Mouse (Mus musculus) heart, embryonic 16.5 days (tissue): Measurements from ENCODE around the gene Srsf3. TPM values are rescaled to one million over a fixed set of nuclear protein-coding genes. Genes with fewer than 3 reads are reported as not detected.
"Not testable (repeated sequence)": the region's sequence is repeated elsewhere in the genome, so short reads cannot be mapped to it uniquely, and the experiment has no call there.

Source experiments
- ATAC-seq: fragments of 200-750 bp; cut with Nextera tagmentation; replicated peaks from 2 replicates; pipeline ENCODE4 v1.8.0; 2017; ENCODE audit warnings: moderate number of reproducible peaks; ENCODE audit not compliant: insufficient read depth, low FRiP score; ENCODE audit errors: extremely low read depth
- H3K27ac ChIP-seq: fragments of 300-500 bp; sonication (generic); 2 replicates; pipeline ENCODE4 v1.5.1; 2014; ENCODE audit warnings: mild to moderate bottlenecking, low read length, control low read depth, moderate library complexity
- H3K27me3 ChIP-seq: fragments of 300-500 bp; sonication (generic); 2 replicates; pipeline ENCODE4 v1.6.1; 2014; ENCODE audit warnings: low read length, mixed read lengths; ENCODE audit not compliant: control insufficient read depth, insufficient read depth
- H3K36me3 ChIP-seq: fragments of 300-500 bp; sonication (generic); 2 replicates; pipeline ENCODE4 v1.6.1; 2014; ENCODE audit not compliant: control insufficient read depth, insufficient read depth
- H3K4me1 ChIP-seq: fragments of 300-500 bp; sonication (generic); 2 replicates; pipeline ENCODE4 v1.6.1; 2014; ENCODE audit warnings: low read length, mixed read lengths; ENCODE audit not compliant: control insufficient read depth, insufficient read depth
- H3K4me2 ChIP-seq: fragments of 300-500 bp; sonication (generic); 2 replicates; pipeline ENCODE4 v1.6.1; 2014; ENCODE audit warnings: low read depth, mild to moderate bottlenecking, control low read depth, low read length
- H3K4me3 ChIP-seq: fragments of 300-500 bp; sonication (generic); 2 replicates; pipeline ENCODE4 v1.5.1; 2014; ENCODE audit warnings: mild to moderate bottlenecking, control low read depth, low read length
- H3K9ac ChIP-seq: fragments of 300-500 bp; sonication (generic); 2 replicates; pipeline ENCODE4 v1.6.1; 2014; ENCODE audit warnings: low read length, control low read depth
- H3K9me3 ChIP-seq: fragments of 300-500 bp; sonication (generic); replicated peaks from 2 replicates; pipeline ENCODE4 v1.6.1; 2016; ENCODE audit warnings: low read length; ENCODE audit not compliant: control insufficient read depth
- WGBS: fragments of 180-500 bp; shearing (Covaris S2); extraction: QIAGEN DNeasy Blood & Tissue Kit; methylation state at CpG from one replicate; pipeline ENCODE4 v1.1.7; 2014; 5-methylcytosine and 5-hydroxymethylcytosine counted together
- polyA plus RNA-seq: library from polyadenylated mRNA; unstranded; fragments of >200 nt; fragmentation: Nextera tagmentation; extraction: Ambion mirVana; gene quantifications from 2 replicates; pipeline ENCODE4 v1.2.1, GENCODE M21; 2015

The Srsf3 gene
- polyA plus RNA-seq, 1 experiment from 2014 or later = 367 TPM

- no peak overlapping the region for H3K9ac ChIP-seq
- H3K9me3 ChIP-seq = no peaks in the 10 kb centered on the region
- H3K36me3 ChIP-seq = no peaks in the 10 kb centered on the region
- no peak overlapping the region for H3K4me2 ChIP-seq
- no peak overlapping the region for H3K4me3 ChIP-seq
- WGBS = 61% methylated on average over 22 of the region's 22 CpGs
- 0 out of 2 replicates have a peak, but pooled peaks cover 2% of the 10 kb centered on the region for H3K4me1 ChIP-seq
- no peak overlapping the region for H3K27ac ChIP-seq
- no peaks in the 10 kb centered on the region for H3K27me3 ChIP-seq
- ATAC-seq = no peak
These were observed 8.2 kb upstream of the Srsf3 start for GRCm38 (mm10) chr17:29024047-29024892.

- 34% methylated on average over 10 of the region's 10 CpGs for WGBS
- ATAC-seq = no peak
- Histone ChIP-seq H3K9me3 (no peaks in the 10 kb centered on the region), H3K36me3 (no peaks in the 10 kb centered on the region), H3K9ac (no peak overlapping the region), H3K27me3 (no peaks in the 10 kb centered on the region), H3K4me3 (no peak overlapping the region), H3K4me1 (0 out of 2 replicates have a peak, but pooled peaks cover 2% of the 10 kb centered on the region), H3K27ac (no peak overlapping the region), H3K4me2 (no peak overlapping the region)
These were observed 7.4 kb upstream of the Srsf3 start for GRCm38 (mm10) chr17:29024896-29025565.

GRCm38 (mm10) chr17:29026652-29027356, 5.6 kb upstream of the Srsf3 start:
- WGBS = 51% methylated on average over 5 of the region's 5 CpGs
- H3K4me1 ChIP-seq = 0 out of 2 replicates have a peak, but pooled peaks cover 6% of the 10 kb centered on the region
- H3K4me3 ChIP-seq = no peak overlapping the region
- no peak for ATAC-seq
- H3K9ac ChIP-seq = no peak overlapping the region
- no peaks in the 10 kb centered on the region for H3K9me3 ChIP-seq
- no peak overlapping the region; the same call in 1 of the 2 replicates for H3K27ac ChIP-seq
- no peak overlapping the region for H3K4me2 ChIP-seq
- H3K36me3 ChIP-seq = no peaks in the 10 kb centered on the region
- no peaks in the 10 kb centered on the region for H3K27me3 ChIP-seq

DNA sequence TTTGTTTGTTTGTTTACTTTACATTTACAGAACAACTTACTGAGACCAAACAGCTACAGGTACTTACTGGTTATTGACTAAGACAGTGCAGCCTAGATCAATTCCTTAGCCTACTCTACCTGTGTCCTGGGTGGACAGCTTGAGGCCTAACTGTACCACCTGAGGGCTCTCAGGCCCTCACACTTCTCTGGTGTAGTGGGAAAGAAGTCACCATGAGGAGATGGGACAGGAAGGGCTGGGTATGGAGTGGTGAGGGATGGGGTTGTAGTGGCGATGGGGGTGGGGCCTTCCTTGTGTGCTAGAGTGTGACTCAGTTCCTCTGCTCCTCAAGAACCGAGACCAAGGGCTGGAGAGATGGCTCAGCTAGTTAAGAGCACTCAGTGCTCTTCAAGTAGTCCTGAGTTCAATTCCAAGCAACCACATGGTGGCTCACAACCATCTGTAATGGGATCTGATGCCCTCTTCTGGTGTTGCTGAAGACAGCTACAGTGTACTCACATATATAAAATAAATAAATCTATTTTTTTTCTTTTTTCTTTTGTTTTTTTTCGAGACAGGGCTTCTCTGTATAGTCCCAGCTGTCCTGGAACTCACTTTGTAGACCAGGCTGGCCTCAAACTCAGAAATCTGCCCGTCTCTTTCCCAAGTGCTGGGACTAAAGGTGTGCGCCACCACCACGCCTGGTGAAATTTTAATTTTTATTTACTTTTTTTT, 1.9 kb upstream of the Srsf3 start:
- H3K36me3 ChIP-seq = no peaks in the 10 kb centered on the region
- H3K9me3 ChIP-seq = no peaks in the 10 kb centered on the region
- no peak overlapping the region for H3K27ac ChIP-seq
- no peak overlapping the region for H3K4me2 ChIP-seq
- peaks cover 10% of the 10 kb centered on the region; the same call in 1 of the 2 replicates for H3K4me1 ChIP-seq
- no peak for ATAC-seq
- no peak overlapping the region for H3K9ac ChIP-seq
- H3K4me3 ChIP-seq = no peak overlapping the region
- H3K27me3 ChIP-seq = no peaks in the 10 kb centered on the region
- 88% methylated on average over 6 of the region's 6 CpGs for WGBS

DNA sequence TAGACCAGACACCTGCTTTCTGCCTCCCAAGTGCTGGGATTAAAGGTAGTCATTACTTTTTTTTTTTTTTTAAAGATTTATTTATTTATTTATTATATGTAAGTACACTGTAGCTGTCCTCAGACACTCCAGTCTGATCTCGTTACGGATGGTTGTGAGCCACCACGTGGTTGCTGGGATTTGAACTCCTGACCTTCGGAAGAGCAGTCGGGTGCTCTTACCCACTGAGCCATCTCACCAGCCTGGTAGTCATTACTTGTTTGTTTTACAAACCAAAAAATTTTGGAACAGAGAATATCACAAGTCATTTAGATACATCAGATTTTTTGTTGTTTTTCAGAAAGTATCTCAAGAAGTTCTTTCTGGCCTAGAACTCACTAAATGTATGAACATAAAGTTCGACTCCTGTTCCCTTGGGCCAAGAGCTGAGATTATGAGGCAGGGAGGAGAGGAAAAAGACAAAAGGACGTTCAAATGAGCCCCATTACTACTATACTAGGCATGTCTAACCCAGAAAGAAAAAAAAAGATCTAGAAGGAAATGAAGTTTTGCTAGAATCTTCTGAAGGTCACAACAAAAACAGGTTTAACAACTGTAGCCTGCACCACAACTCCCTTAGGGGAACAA, 1.2 kb upstream of the Srsf3 start:
- peak overlapping the region; percentile 83 for H3K4me3 ChIP-seq
- H3K9ac ChIP-seq = peak overlapping the region; percentile 99
- H3K27me3 ChIP-seq, H3K9me3 ChIP-seq, H3K36me3 ChIP-seq, ATAC-seq: not testable (repeated sequence)
- peaks cover 11% of the 10 kb centered on the region; the same call in 1 of the 2 replicates for H3K4me1 ChIP-seq
- peak overlapping the region; percentile 87 for H3K4me2 ChIP-seq
- peak overlapping the region; percentile 98 for H3K27ac ChIP-seq
- WGBS = 53% methylated on average over 7 of the region's 7 CpGs

DNA sequence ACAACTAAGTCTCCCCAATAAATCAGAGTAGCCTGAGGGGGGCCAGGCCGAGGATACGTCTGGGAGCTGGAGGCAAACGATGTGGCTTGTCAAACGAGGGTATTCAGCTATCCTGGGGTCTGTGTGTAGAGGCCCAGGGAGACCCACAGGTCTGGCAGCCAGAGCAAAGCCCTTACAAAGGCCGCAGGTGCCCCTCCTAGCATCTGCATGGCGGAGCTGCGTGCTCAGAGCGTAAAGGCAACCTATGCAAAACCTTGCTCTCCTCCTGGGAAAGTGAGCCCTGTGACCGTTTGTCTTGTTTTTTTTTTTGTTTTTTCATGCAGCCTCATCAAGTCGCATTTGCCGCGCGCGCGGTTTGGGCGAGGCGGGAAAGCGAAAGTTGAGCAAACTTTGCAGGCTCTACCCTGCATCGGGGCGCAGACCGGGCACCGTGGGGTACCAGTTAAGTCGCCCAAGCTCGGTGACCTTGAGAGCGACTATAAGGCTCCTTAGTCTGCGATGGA, 606 bp upstream of the Srsf3 start:
- no peaks in the 10 kb centered on the region for H3K27me3 ChIP-seq
- peak overlapping the region; percentile 83 for H3K4me3 ChIP-seq
- H3K4me1 ChIP-seq = peaks cover 14% of the 10 kb centered on the region
- peaks cover 7% of the 10 kb centered on the region for H3K36me3 ChIP-seq
- WGBS = 1% methylated on average over 26 of the region's 26 CpGs
- H3K4me2 ChIP-seq = peak overlapping the region; percentile 87
- ATAC-seq = peak; percentile 24
- peak overlapping the region; percentile 99 for H3K9ac ChIP-seq
- H3K9me3 ChIP-seq = no peaks in the 10 kb centered on the region
- peak overlapping the region; percentile 98 for H3K27ac ChIP-seq

- no peaks in the 10 kb centered on the region for H3K27me3 ChIP-seq
- ATAC-seq = no peak
- H3K4me3 ChIP-seq = peak overlapping the region; percentile 83
- under 1% methylated on average over 6 of the region's 6 CpGs for WGBS
- H3K4me2 ChIP-seq = peak overlapping the region; percentile 98
- H3K9me3 ChIP-seq = no peaks in the 10 kb centered on the region
- peak overlapping the region; percentile 96 for H3K9ac ChIP-seq
- peaks cover 23% of the 10 kb centered on the region for H3K36me3 ChIP-seq
- H3K4me1 ChIP-seq = peaks cover 22% of the 10 kb centered on the region
- peak overlapping the region; percentile 96 for H3K27ac ChIP-seq
These were observed 1.2 kb downstream of the Srsf3 start for GRCm38 (mm10) chr17:29033569-29034061.

GRCm38 (mm10) chr17:29034264-29034663, 1.8 kb downstream of the Srsf3 start:
- peaks cover 22% of the 10 kb centered on the region for H3K4me1 ChIP-seq
- H3K27ac ChIP-seq = peak overlapping the region; percentile 96
- H3K4me2 ChIP-seq = peak overlapping the region; percentile 98

More at GRCm38 (mm10) chr17:29034264-29034663, 1.8 kb downstream of the Srsf3 start:
- peaks cover 27% of the 10 kb centered on the region for H3K36me3 ChIP-seq
- ATAC-seq = no peak
- H3K4me3 ChIP-seq = peak overlapping the region; percentile 83
- H3K9ac ChIP-seq = peak overlapping the region; percentile 96
- H3K27me3 ChIP-seq = no peaks in the 10 kb centered on the region
- no peaks in the 10 kb centered on the region for H3K9me3 ChIP-seq
